Mouse (Mus musculus) spleen, adult 12 weeks (tissue): ENCODE measurements around the gene Cic.

Source experiments
- DNase-seq: peaks from one replicate; pipeline ENCODE4 v3.0.0; 2022; ENCODE audit warnings: low spot score

Gene Cic

DNA sequence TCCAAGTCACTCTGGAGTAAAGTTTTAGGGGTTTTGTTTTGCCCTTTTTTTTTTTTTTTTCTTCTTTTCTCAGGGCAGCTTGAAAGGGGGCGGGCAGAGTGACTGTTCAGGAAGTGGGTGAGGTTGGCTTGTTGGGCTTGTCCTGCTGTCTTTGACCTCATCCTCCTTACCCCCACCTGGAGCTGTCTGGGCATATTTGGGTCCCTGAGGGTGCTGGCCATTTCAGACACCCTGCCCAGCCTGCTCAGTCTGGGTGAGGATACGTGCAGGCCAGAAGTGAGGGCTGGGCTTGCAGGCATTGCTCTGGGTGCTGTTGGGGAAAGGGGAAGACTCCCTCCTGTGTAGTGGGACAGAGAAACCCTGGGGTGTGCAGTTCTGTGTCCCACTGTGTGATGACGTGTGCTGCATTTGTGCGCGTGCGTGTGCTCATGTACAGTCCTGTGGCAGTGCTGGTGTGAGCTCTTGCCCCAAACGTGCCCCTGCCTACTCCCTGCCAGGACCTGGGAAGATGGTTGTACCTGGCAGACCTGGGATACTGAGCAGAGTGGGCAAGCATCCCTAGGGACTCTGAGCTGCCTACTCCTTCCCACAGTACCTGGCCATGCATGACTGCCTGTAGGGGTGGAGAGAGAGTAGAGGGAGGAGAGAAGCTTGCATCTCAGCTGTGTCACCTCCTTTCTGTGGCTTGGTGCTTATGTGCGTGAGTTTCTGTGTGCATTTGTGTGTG lies 2.2 kb downstream of the Cic start:
- DNase-seq = no peak

DNA sequence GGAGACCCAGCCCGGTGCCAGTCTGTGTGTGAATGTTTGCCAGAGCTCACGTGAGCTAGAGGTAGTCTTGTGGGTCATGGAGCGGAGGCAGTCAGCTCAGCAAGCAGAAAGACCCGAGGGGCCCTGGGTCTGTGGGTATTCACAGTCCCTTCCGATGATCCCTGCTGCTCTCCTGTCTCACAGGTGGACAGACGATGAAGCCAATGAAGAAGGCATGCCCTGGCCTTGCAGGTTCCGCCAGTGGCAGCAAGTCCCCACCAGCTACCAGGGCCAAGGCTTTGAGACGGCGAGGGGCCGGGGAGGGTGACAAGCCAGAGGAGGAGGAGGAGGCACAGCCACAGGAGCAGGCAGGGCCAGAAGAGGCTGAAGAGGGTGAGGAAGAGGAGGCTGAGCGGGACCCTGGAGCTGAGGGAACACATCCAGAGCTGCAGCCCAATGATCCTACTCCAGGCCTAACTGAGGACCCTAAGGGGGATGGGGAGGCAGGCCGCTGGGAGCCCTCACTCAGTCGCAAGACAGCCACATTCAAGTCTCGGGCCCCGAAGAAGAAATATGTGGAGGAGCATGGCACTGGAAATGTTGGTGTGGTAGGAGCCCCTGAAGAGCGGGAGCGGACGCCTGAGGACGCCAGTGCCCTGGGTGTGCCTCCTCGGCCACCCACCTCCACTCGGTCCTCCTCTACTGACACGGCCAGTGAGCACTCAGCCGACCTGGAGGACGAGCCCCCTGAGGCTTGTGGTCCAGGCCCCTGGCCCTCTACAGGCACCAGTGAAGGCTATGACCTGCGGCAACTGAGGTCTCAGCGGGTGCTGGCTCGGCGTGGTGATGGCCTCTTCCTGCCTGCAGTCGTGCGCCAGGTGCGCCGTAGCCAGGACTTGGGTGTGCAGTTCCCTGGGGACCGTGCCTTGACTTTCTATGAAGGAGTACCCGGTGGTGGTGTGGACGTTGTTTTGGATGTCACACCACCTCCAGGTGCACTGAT lies 3.4 kb downstream of the Cic start:
- no peak for DNase-seq

DNA sequence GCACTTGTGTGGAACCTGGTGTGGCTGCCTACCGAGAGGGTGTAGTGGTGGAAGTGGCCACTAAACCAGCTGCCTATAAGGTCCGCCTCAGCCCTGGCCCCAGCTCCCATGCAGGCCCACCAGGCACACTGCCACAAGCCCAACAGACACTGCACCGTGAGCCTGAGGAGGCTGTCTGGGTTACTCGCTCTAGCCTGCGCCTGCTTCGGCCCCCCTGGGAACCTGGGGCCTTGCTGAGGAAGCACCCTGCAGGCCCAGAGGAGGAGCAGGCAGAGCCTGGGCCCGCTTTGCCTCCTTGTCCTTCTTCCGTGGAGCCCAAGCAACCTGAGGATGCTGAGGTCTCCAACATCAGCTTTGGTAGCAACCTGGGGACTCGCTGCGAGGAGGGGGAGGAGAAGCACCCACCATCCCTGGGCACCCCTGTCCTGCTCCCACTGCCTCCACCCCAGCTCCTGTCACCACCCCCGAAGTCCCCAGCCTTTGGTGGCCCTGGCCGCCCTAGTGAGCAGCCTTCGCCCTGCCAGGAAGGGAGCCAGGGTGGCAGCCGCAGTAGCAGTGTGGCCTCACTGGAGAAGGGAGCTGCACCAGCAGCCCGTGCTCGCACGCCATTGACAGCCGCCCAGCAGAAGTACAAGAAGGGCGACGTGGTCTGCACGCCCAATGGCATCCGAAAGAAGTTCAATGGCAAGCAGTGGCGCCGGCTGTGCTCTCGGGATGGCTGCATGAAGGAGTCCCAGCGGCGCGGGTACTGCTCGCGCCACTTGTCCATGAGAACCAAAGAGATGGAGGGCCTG lies 4.3 kb downstream of the Cic start:
- no peak for DNase-seq

- no peak for DNase-seq
Measured at GRCm38 (mm10) chr7:25272445-25273258, 5.1 kb downstream of the Cic start.

GRCm38 (mm10) chr7:25273259-25274241 lies 6.0 kb downstream of the Cic start:
- DNase-seq = no peak

DNA sequence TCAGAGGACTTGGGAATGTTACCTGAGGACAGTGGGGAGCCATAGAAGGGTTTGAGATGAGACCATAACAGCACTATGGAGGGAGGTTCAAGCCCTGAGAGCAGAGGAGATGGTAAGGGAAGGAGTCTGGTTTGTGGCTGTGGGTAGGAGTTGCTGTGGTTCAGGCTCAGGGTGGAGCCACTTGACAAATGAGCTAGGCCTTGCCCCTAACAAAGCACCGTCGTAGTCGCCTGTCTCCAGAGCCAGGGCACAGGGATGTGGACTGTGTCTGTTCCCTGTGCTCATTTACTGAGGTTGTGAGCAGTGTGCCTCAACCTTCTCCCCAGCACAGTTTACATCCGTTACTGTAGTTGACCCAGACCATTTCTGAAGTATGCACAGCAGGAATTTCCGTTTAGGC lies 7.1 kb downstream of the Cic start:
- no peak for DNase-seq

DNA sequence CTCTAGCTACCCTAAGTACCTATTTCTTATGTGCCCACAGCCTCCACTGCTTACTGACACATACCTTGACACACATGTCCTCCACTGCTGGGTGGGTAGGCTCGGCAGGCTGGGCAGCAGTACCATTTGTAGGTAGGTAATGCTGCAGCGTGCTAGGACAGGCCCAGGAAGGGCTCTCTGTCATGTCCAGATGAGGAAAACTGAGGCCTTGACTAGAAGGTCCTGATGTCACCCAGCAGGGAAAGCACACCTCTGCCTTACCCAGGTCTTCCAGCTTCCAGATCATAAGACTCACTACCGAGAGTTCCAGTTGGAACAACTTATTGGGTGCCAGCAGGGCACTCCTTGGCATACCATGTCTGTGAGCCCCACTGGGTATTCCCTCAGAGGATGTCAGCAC lies 7.5 kb downstream of the Cic start:
- DNase-seq = no peak

DNA sequence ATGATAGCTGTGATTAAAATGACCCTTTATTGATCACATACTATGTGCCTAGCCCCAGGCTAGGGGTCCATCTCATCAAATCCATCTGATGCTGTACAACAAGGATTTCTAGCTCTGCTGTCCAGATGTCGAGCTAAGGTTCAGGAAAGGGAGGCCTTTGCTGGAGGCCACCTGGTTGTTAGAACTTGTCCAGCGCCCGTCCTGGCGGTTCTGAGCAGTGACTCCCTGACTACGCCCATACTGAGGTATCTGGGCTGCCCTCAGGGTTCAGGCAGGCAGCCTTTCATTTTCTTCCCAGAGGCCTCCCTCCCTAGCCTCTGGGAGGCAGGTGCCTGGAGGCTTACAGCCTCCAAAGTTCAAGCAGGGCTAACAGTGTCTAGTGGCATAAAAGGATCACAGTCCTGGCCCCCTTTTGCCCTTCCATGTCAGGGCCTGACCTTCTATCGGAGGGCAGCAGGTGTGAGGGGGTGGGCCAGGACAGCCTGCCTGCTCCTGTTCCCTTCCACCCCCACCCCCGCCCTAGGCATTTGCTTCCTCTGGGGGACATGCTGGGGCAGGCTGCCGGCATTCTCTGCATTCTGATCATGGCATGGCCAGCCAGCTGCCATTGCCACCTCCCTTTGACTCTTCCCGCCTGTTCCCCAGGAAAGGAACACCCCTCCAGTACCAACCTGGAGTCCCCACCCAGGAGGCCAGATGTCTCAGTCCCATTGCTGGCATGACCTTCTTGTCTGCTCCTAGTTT lies 8.2 kb downstream of the Cic start:
- no peak for DNase-seq

- no peak for DNase-seq
Measured at GRCm38 (mm10) chr7:25277405-25277804, 9.9 kb downstream of the Cic start.

GRCm38 (mm10) chr7:25277998-25278340 lies 10.5 kb downstream of the Cic start:
- DNase-seq = no peak

- peak; percentile 85 for DNase-seq
Measured at GRCm38 (mm10) chr7:25278341-25279075, 11.0 kb downstream of the Cic start.

DNA sequence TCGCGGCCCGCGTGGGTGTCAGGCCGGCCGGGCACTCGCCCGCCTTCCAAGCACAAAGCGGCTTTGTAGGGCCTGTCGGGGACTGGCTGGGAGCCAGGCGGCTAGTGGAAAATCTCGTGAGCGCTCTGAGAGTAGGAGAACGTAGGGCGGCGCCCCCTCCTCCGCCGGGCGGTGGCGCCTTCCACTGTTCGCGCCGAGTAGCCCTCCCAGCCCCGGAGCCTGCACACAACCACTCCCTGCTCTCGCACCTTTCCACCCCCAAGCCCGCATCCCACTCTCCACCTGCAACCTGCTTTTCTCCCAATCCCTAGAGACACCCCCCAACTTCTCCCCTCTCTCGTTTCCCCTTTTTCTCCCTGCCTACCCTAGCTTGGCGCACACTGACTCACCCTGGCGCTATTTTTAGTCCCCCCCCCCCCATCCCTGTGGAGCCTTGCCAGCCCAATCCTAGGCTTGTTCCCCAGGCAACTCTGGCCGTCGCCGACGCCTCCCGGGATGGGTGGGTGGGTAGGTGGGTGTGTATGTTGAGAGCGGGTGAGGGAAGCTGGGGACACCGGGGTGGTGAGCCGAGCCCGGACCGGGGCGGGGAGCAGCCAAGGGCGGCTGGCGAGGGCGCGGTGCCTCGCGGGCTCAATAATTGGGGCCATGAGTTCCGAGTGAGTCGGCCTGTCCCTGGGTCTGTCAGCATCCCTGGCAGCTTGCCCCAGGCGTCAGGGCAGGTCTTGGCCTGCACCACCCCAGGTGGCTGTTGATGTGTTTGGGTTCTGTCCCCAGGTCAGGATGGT lies 11.8 kb downstream of the Cic start:
- peak; percentile 78 for DNase-seq

DNA sequence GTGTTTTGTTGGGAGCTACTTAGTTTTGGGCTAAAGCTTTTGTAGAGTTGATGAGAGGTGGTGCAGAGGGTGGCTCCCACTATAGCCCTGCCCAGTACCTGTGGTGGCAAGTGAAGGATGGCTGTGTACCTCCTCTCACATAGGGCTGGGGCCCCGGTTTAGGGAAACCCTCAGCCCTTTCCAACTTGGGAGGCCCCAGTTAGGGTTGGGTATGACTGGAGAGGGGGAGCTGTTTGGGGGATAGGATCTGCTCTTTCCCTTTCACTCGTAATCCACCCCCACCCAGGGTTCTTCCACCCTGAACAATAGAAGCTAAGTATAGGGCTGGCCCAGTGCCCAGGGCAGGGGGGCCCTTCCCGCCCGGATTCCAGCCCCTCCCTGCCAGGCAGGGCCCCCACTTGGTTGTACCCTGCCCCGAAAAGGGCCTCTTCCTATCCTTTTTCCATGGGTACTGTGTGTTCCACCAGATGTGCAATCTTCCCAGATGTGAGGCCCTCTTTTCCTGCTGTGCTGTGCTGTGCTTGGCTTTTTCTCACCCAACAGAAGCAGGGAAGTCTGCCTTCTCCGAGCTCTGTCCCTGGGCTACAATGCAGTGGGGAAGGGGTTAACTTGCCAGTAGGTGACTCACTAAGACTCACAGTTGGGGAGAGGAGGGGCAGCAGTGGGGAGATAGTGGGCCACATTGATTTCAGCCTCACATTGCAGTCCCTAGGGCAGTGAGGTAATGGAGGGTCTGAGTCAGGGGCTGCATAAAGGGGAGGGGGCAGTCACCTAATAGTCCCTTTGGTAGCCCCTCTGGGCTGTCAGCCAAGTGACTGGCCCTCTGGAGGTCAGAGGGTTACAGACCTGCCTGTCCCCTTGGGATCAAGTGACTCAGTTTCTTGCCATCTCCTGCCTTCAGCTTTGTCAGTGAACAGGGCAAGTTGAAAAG lies 12.6 kb downstream of the Cic start:
- no peak for DNase-seq

DNA sequence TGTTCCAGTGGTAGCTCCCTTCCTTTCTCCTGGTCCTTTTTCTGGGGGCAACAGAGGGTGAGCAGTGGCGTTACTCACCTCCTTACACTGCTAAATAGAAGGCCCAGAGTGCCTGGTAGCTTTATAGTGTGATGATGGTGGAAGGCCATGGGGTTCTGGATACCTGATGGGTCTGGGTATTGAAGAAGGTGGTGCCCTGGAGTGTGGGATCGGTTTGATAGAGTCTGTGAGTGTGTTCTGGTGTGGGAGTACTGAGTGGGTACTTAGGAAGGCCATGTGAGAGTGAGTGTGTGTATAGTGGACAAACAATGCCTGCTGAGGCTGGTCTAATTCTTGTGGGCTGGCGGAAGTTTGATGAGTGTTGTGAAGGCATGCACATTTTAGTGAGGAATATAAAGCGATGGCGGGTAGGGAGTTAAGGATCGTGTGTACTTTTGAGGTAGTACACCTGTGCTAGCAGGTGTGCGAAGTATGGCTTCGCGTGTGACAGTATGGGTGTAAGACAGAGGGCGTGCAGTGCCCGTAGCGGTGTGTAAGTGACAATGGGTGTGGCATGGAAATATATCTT lies 13.7 kb downstream of the Cic start:
- DNase-seq = no peak

- DNase-seq = peak; percentile 96
Measured at GRCm38 (mm10) chr7:25281734-25282601, 14.5 kb downstream of the Cic start.
